Mouse (Mus musculus) layer of hippocampus, adult 8-10 months (tissue): Measurements from ENCODE around the gene Tomm40. TPM values are rescaled to one million over a fixed set of nuclear protein-coding genes. Genes with fewer than 3 reads are reported as not detected.

Experiments used
- DNase-seq, 2 experiments: peaks; one replicate each; pipeline ENCODE4 v3.0.0; 2022; ENCODE audit warnings: low spot score in 2 of 2
- total RNA-seq, 4 experiments: library from RNA; stranded (reverse); gene quantifications; 2 replicates each; pipeline ENCODE4 v1.2.4; 2022

Tomm40 gene
- total RNA-seq, 4 experiments from 2014 or later = 104 to 112 (median 109) TPM

DNA sequence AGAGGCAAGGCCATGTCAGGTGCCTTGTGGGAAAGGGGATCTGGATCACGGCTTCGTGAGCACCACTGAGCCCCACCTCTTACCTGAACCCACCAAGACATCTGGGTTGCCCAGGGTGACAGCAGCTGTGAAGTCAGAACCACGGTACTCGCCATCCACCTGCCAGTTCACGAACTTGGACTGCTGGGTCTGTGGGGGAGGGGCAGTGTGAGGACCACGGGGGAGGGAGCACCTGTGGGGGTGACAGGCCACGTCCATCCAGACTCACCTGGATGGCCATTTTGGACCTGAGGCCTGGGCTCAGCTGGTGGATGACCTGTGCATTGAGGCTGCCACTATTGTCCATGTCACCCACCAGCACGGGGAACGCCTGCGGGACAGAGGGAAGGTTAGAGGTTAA, 4.6 kb downstream of the Tomm40 start:
- no peak for DNase-seq

DNA sequence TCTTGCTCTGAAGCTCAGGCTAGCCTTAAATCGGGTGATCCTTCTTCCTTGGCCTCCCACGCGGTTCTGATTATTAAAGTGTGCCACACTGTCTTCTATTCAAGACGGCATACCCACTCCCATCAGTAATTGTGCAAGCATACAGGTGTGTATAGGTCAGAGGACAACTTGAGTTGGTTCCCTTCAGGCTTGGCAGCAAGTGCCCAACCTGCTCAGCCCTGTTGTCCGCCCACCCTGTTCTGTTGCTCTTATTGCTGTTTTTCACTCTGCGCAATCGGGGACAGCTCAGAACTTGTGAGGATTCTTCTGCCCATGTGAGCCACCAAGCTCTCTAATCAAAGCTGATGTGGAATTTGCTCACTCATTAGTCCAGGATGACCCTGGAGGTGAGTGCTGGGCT, 10.0 kb downstream of the Tomm40 start:
- no peak for DNase-seq

DNA sequence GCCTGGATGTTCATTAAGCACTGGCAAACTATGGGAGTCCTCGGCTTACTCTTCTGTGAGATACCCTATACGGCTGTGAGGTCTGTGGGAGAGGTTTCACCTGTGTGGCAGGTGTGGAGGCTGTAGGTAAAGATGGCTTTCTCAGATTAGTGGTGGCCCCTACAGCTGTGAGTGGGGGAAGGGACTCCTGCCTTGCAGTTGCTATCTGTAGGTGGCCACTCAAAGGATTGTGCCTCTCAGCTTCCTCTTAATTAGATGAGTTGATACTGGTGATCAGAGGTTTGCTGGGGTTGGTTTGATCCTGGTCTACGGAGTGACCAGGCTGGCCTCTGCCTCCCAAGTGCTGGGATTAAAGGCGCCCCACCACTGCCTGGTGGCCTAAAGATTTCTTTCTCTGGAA, 10.8 kb downstream of the Tomm40 start:
- no peak for DNase-seq

DNA sequence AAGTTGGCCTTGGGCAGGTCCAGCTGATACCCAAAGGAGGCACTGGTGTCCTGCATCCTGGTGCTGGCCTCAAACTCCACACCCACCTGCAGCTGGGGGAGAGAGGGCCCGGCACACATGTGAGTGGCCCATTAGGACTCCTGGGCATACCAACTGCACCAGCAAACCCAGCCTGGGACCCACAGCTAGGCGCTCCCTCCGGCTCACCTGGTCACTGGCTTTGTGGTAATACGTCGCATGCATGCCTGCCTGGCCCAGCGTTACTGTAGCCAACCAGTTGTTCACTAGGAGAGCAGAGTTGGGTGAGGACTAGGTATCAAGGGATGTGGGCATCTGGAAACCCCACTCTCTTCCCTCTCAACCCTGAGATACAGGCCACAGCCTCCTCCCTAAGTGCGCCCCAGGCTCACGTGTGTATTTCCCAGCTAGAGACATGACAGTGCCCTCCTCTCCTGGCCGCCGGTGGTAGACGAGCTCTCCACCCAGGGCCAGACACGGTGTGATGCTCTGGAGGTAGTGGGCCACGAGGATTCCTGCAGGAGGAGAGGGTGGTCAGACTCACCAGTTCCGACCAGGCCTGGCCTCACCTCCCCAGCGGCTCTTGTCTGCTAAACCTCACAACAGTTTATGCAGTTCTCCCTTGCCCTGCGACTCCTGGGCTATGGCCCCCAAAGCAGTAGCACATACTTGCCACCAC, 12.2 kb downstream of the Tomm40 start:
- DNase-seq = no peak

DNA sequence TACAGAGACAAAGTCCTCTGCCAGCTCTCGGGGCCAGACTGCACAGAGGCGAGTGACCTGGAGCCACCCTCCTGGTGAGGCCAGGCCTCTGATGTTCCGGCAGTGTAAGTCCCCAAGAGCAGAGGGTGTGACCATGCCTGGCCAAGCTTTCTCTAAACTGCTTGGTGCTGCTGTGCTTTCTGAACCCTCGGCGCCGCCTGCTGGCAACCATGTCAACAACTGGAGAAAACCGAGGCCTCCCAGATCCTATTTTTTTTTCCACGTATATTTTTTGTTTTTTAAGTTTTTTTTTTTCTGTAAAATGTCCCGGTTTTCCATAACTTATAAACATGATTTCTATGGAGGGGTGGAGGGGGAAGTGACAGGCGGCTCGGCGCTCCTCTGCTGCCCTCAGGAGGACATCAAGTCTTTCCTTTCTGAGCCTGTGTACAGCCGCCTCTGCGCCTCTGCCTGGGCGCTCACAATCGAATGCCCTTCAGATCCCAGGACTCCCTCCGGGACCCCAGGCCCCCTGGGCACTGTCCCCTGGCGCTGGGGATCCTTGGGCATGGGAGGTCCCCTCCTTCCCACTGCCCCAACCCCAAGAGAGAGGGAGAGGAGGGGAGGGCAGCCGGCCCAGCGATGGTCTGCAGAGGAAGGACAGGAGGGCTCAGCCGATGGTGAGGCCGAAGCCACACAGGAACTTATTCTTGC, 14.0 kb downstream of the Tomm40 start:
- DNase-seq = peak in 1 of 2 experiments; percentile 72

DNA sequence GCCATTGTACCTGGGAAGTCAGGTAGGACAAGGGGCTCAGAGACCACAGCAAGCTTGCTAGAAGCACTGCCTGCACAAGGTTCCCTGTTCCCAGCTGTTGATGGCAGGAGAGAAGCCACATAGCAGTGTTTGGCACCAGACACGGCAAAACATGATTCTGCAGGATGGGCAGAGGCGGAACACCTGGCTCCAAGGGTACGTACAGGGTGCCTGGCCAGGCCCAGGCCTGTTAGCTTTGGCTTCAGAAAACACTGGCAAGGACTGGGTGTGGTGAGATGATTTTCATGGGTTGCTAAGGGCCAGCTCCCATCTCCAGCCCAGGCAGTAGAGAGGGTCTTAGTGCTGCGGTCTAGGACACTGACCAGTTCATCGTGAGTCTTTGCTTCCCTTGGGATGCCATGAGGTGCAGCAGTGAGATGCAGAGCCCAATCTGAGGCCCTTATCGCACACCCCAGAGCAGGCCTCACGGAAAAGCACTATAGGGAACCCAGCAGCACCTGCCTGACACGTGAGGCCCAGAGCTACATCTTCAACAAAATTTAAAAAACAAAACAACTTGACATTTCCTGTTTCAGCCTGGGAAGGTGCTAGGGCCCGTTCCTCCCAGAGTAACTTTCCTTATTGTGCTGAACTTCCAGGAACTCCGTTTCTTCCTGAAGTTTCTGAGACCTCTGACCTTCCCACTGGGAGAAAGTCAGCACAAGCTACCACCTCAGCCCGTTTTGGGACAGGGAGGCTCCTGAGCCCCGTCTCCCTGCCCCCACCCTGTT, 14.8 kb downstream of the Tomm40 start:
- no peak for DNase-seq

DNA sequence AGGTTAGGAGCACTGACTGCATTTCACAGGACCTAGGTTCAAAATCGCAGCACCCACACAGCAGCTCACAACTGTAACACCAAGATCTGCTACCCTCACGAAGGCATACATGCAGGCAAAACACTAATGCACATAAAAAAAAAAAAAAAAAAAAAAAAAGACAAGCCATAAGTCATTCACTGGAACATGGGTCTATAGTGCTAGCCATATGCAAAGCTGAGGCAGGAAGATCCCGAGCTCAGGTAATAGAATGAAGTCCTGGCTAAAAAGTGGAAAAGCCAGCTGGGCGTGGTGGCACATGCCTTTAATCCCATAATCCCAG, 15.4 kb downstream of the Tomm40 start:
- DNase-seq = no peak

DNA sequence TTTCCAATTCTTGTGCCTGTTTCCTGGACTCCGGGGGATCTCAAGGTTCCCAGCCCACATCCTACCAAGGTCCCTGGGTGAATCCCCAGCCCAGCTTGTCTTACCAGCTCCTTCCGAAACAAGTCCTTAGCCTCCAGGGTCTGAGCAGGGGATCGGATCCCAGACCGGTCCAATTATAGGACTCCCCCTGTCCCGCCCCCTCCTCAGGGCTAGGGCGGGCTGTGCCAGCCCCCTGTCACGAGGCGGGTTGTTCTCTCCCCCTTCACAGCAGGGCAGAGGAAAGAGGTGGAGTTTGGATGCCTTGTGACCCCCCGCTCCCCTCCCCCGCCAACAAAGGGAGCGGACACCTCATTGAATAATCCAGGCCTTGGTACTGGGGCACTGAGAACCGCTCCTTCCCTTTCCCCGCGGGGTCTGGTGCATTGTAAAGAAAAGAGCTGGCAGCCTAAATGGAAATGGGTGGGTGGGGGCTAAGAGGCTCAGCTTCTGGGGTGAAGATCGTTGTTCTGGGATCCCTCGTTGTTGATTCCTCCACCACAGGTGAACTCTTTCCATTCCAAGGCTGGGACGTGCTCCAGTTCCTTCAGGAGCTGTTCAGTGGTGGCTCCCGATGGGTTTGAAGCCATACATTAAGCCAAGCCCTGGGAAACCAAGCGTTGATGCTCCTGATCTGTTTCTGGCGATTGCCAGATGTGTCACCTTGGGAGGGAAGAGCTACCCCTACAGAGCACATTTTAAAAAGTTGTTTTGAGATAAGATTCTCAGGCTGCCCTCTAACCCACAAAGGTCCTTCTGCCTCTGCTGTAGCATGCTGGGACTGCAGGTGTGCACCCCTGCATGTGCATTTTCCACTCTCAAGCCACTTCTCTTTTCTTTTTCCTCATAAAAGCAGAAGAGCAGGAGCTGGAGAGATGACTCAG, 16.1 kb downstream of the Tomm40 start, which contains the start of gene Apoe:
Gene Apoe, minus strand, starts transcription at position 282 of the 920 bp plus-strand sequence.
- peak; percentile 72 to 82 for DNase-seq

DNA sequence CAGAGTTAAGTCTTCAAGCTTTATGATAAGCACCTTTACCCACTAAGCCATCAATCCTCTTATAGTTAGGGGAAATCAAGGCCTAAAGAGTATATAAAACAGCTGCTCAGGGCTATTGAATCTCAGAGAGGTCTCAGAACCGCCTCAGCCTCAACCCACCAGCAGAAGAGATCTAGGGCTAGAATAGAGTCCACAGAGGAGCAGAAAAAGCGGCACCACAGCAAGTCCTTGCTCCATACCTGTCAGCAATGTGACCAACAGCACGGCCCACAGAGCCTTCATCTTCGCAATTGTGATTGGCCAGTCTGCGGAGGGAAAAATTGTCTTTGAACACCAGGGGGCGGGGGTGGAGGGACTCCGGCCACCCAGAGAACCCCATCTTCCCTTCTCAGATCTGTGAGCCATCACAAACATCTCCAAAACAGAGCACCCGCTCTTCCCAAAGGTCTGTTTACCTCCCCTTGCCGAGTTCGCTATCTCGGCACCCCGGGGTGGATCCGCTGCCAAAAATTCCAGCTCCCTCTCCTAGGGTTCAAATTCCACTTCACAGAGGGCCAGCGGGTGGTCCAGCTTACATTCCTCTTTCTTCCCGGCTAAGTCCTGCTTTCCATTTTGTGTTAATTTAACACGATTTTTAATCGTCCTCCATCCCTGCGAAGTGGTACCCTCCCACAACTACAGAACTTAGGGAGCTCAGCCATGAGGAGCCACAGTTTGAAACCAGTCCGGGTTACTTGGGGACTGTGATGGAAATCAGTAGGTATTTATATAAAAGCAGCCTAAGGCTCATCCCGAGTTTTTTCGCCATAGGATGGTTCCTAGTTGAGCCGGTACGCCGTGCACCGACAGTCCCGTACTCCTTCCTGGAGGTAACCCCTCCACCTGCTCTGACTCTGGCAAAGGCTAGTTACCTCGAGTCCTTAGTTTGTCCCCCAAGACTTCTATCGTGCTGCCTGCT, 17.0 kb downstream of the Tomm40 start:
- no peak for DNase-seq

DNA sequence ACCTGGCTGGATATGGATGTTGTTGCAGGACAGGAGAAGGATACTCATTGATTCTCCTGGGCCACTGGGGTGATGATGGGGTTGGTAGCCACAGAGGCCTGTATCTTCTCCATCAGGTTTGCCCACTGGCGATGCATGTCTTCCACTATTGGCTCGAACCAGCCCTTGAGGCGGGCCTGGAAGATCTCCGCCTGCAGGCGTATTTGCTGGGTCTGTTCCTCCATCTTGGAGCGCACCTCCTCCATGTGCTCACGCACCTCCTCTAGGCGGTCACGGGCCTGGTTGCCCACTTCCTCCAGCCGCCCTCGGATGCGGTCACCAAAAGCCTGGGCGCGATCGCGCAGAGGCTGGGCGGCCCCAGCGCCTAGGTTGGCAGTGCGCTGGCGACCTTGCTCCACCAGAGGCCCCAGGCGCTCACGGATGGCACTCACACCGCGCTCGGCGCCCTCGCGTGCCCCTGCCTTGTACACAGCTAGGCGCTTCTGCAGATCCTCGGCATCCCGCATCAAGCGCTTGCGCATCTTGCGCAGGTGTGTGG, 18.8 kb downstream of the Tomm40 start:
- no peak for DNase-seq

DNA sequence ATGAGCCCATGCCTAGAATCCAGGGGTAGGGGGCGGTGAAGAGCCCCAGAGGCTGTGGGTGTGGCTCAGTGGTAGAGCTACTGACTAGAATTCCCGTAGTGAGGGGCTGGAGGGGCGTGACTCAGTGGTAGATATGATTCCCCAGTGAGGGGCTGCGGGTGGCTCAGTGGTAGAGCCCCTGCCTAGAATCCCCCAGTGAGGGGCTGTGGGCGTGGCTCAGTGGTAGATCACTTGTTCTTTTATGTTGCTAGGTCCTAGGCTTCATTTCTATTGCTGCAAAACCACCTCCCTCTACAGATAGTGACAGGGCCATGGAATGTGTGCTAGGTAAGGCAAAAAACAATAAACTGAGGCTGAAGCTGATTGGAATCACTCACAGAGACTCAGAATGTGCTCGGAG, 19.4 kb downstream of the Tomm40 start:
- DNase-seq = no peak

DNA sequence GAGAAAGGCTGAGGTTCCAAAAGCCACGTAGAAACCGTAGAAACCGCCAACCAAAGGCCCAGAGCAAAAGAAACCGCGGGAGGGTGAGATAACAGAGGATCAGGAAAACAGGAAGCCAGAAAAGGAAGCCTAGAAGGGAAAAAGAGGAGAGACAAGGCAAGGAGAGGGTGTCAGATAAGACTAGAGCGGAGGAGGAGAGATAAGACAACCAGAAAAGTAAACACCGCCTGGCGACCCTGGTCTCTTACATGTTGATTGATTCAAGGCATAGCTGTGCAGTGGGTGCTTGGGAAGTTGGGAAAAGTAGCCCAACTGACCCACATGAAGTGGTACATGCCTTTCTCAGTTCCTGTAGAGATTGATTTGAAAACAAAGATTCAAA, 20.0 kb downstream of the Tomm40 start:
- DNase-seq = no peak

DNA sequence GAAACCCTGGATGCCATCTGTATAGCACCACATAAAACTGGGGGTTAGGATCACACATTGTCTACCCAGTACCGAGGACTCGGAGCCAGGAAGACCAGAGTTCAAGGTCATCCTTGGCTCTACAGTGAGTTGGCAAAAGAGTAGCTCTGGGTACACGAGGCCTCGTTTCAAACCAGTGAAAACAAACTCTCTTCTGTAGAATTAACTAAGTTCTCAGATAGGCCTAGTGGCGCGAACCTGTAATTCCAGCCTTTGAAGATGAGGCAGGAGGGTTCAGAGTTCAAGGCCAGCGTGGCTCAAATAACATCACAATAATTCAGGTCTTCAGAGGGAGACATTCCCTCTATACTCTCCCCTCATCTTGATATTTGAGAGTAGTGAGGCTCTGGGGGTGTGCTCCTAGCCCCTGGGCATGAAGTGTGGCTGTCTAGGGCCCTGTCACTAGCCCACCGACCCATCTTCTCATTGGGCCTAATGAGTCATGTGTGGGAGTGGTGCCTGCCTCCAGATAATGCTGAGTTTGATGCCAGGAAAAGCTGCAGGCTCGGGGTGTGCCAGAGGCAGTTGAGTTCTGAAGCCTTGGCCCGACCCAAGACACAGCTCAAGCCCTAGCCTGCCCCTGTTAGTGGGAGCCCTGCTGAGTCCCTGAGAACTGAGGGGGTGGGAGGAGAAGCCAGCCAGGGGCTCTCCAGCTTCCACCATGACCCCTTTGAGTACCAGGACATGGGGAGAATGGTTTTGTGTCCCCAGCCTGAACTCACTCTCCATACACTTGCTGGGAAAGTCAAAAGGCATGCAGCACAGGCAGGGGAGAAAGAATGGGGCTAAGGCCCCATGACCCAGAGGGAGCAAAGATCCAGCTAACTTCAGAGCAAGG, 20.7 kb downstream of the Tomm40 start:
- DNase-seq = no peak

DNA sequence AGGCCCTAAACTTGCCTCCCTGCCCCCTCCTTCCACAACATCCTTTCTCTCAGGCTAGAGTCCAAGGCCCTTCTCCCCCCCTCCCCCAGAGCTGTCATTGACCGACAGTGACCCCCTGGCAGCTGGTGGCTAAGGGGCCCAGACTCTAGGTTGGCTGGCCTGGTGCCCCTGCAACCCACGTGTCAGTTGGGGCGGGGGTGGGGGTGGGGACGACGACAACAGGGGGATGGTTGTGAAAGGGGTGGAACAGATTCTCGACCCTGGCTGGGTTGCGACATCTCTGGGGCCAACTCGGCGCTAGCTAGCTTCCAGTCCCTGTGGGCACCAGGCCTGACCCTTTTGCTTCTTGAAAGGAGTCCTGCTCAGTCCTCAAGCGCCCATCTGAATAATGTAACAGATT, 21.8 kb downstream of the Tomm40 start:
- DNase-seq = peak; percentile 60 to 77

DNA sequence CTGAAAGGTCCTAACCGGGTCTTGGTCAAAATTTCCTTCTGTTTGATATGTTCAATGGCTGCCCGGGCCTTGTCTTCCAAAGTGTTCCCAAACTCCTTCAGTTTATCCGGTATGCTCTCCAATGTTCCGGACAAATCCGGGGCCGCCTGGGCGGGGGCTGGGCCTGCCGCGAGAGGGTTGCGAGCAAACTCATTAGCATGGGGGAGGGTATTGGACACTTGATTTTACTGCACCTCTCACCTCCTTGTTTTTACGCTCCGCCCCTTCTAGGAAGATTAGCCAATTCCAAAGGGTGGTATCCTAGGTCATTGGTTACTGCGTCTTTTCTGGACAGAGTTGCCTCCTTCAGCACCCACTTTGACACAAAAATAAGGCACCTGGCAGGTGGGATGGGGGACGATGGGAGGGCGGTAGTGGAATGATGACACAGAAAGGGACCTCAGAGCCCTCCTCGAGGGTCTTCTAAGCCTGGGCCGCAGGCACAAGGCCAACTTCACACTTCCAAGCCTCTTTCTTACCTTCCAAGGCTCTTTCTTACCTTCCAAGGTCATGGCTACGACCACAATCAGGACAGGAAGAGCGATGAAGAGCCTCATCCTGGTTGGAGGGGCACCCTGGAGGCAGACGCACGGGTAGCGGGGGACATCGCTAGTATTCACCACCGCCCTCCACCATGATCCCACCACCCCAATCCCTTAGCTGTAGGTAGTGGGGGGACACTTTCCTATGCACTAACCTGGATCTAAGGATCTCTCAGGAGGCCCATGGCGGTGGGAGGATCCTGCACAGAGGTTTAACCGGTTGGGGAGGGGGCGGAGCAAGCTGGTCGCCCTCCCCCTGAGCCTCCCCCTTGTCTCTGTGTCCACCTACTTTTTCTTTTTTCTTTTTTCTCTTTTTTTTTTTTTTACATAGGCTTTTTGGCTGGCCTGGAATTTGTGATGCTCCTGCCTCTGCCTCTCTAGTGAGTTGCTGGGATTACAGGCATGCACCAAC, 23.1 kb downstream of the Tomm40 start, which contains the start of gene Apoc1:
Gene Apoc1, minus strand, starts transcription at position 788 of the 993 bp plus-strand sequence.
- no peak for DNase-seq

DNA sequence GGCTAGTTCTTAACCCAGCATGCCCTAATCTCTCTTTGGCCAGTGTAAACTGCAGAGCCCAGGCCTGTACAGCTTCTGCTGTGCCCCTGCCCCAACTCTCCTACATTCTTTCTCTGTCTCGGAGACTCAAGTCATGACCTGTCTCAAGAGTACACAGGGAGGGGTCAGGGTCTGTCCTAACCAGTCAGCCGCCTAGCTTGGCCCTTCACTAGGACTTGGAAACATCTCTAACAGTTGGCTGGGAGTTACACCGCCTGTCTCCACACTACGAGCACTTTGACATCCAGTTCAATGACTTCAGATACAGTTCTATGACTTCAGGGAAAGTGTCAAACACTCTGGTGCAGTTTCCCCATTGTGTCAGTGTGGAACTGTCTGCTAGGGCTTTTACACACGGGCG, 23.8 kb downstream of the Tomm40 start:
- DNase-seq = no peak

DNA sequence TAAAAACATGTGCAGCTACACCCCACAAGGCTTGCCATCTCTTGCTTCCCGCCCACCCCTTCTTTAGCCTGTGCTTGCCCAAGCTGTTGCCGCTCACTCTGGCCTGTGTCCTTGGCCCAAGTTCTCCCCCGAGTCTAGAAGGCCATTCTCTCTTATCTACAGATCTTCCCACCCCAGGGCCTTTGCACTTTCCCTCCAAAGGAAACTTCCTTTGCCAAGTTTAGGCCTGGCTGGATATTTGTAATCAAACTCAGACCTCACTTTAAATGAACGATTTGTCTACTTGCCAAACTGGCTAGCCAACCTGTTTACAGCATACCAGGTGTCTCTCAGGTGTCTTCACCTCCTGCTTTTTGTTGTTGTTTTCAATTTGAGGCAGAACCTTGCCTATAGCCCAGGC, 24.4 kb downstream of the Tomm40 start:
- DNase-seq = no peak

DNA sequence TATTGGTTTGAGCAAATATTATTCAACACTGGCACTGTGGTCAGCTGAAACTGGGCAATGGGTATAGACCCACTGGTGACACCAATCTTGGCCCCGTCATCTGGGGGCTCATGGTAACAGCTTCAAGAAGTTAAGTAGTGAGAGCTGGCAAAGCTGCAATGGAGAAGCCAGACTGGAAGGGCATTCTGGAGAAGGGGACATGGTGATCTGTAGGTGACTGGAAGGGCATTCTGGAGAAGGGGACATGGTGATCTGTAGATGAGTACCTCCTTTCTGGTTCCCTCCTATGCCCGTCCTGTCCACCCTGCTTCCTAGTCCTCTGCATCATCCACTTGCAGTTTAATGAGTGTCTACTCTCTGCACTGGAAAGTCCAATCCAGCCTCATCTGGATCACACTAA, 26.6 kb downstream of the Tomm40 start:
- no peak for DNase-seq
